Mouse (Mus musculus) midbrain, embryonic 13.5 days (tissue): ENCODE results near the gene Gm19426. TPM values are rescaled to one million over a fixed set of nuclear protein-coding genes. Genes with fewer than 3 reads are reported as not detected.

Experiments
- ATAC-seq: fragments of 200-750 bp; cut with Nextera tagmentation; 2 replicates; pipeline ENCODE4 v1.8.0; 2017; ENCODE audit warnings: mild to moderate bottlenecking, moderate TSS enrichment, moderate library complexity
- H3K27ac ChIP-seq: fragments of 300-500 bp; sonication (generic); 2 replicates; pipeline ENCODE4 v1.5.1; 2015; ENCODE audit warnings: inconsistent platforms, mild to moderate bottlenecking, moderate library complexity
- H3K27me3 ChIP-seq: fragments of 300-500 bp; sonication (generic); 2 replicates; pipeline ENCODE4 v1.6.1; 2015; ENCODE audit warnings: mild to moderate bottlenecking, inconsistent platforms
- H3K36me3 ChIP-seq: fragments of 300-500 bp; sonication (generic); 2 replicates; pipeline ENCODE4 v1.6.1; 2015; ENCODE audit warnings: mild to moderate bottlenecking, inconsistent platforms
- H3K4me1 ChIP-seq: fragments of 300-500 bp; sonication (generic); replicated peaks from 2 replicates; pipeline ENCODE4 v1.6.1; 2015; ENCODE audit warnings: inconsistent platforms
- H3K4me2 ChIP-seq: fragments of 300-500 bp; sonication (generic); replicated peaks from 2 replicates; pipeline ENCODE4 v1.6.1; 2015; ENCODE audit warnings: moderate library complexity, mild to moderate bottlenecking, inconsistent platforms
- H3K4me3 ChIP-seq: fragments of 300-500 bp; sonication (generic); replicated peaks from 2 replicates; pipeline ENCODE4 v1.5.1; 2015; ENCODE audit warnings: mild to moderate bottlenecking, inconsistent platforms
- H3K9ac ChIP-seq: fragments of 300-500 bp; sonication (generic); replicated peaks from 2 replicates; pipeline ENCODE4 v1.6.1; 2015; ENCODE audit warnings: mild to moderate bottlenecking, inconsistent platforms
- H3K9me3 ChIP-seq: fragments of 300-500 bp; sonication (generic); 2 replicates; pipeline ENCODE4 v1.6.1; 2016; ENCODE audit warnings: mild to moderate bottlenecking, inconsistent platforms
- WGBS: fragments of 180-500 bp; shearing (Covaris S2); methylation state at CpG from one replicate; pipeline ENCODE4 v1.1.7; 2015; 5-methylcytosine and 5-hydroxymethylcytosine counted together
- polyA plus RNA-seq: library from polyadenylated mRNA; unstranded; fragments of >200 nt; fragmentation: Nextera tagmentation; extraction: Ambion mirVana; gene quantifications from 2 replicates; pipeline ENCODE4 v1.2.1, GENCODE M21; 2015

Gm19426 gene
- polyA plus RNA-seq, 1 experiment from 2014 or later, result 8.1 TPM

DNA sequence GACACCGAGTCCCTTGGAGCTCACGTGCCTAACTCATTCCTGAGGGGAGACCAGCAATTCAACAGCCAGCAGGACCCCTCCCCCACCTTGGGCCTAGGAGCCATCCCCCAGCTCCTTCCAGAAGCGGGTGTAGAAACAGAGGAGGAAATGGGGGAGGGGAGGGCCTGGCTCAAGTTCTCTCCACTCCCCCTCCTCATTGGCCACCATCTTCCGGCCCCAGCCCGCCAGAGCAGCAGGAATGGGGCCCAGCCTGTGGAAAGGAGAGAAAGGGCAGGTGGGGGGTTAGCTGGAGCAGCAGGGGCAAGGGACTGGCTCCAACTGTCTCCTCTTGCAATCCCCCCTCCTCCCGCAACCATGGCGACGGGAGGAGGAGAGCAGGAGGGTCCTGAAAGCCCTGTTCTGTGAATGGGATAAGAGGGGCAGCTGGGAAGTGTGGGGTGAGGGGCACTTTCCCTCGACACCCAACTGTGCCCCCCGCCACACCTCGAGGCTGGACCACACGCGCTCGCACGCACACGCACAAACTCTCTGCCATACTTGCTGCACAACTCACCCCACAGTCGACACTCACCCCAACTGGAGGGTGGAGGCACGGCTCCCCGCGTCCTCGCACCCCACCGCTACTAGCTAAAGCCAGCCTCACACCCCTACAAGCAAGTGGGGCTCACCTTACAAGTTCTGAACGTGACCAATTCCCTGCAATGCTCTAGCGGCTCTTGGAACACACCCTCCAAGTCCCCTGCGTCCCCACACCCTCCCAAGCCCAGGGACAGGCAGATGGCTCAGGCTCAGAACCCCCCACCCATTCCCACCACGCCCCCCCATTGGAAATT lies 788 bp downstream of the Gm19426 start:
- Histone ChIP-seq H3K27me3 (no peaks in the 10 kb centered on the region), H3K27ac (peak overlapping the region; percentile 98), H3K9me3 (no peaks in the 10 kb centered on the region), H3K4me2 (peak overlapping the region; percentile 86), H3K36me3 (no peaks in the 10 kb centered on the region), H3K9ac (peak overlapping the region; percentile 99), H3K4me3 (peak overlapping the region; percentile 90), H3K4me1 (peaks cover 58% of the 10 kb centered on the region)
- WGBS, result under 1% methylated on average over 26 of the region's 26 CpGs
- ATAC-seq, result peak; percentile 87

- H3K9me3 ChIP-seq, result no peaks in the 10 kb centered on the region
- under 1% methylated on average over 5 of the region's 5 CpGs for WGBS
- H3K4me3 ChIP-seq, result peak overlapping the region; percentile 90
- H3K27me3 ChIP-seq, result no peaks in the 10 kb centered on the region
- peak overlapping the region; percentile 98 for H3K27ac ChIP-seq
- peak overlapping the region; percentile 86 for H3K4me2 ChIP-seq
- peak overlapping the region; percentile 99 for H3K9ac ChIP-seq
- peak; percentile 7 for ATAC-seq
- H3K4me1 ChIP-seq, result peaks cover 65% of the 10 kb centered on the region
- no peaks in the 10 kb centered on the region for H3K36me3 ChIP-seq
Measured at GRCm38 (mm10) chr2:84741841-84742450, 1.5 kb downstream of the Gm19426 start.

DNA sequence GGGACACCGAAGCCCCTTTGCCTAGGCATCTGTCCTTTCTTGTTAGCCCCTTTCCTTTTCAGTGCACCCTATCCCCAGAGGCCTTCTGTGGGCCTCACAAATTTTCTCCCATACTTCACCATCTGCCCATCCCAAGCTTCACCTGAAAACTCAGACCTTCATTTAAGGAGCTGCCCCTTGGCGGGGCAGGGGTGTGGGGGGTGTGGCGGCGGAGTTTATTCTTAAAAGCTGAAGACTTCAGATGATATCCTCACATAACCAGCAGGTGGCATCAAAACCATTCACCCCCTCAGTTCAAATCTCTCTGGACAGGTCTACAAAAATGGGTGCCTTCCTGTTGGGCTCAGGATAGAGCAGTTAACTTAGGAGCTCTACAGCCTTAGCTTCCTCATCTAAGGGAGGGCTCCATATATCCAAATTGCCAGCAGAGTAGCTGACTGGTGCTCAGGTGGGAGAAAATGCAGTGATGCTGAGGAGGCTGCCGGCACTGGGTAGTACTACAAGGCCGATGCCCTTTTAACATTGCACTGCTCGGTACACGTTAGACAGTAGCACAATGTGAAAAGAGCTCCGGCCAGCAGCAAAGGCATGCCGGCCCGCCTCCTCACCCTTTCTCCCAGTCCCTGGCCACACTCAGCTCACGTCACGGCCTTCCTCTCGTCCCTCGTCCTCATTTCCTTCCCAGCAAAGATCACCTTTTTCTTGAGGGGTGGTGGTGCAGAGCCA lies 2.7 kb downstream of the Gm19426 start:
- Histone ChIP-seq H3K36me3 (no peaks in the 10 kb centered on the region), H3K9me3 (no peaks in the 10 kb centered on the region), H3K9ac (peak overlapping the region; percentile 99; the same call in 1 of the 2 replicates), H3K4me1 (peaks cover 77% of the 10 kb centered on the region), H3K27me3 (no peaks in the 10 kb centered on the region), H3K4me2 (peak overlapping the region; percentile 86), H3K27ac (peak overlapping the region; percentile 98), H3K4me3 (peak overlapping the region; percentile 90)
- no peak for ATAC-seq
- WGBS, result 64% methylated on average over 15 of the region's 15 CpGs

DNA sequence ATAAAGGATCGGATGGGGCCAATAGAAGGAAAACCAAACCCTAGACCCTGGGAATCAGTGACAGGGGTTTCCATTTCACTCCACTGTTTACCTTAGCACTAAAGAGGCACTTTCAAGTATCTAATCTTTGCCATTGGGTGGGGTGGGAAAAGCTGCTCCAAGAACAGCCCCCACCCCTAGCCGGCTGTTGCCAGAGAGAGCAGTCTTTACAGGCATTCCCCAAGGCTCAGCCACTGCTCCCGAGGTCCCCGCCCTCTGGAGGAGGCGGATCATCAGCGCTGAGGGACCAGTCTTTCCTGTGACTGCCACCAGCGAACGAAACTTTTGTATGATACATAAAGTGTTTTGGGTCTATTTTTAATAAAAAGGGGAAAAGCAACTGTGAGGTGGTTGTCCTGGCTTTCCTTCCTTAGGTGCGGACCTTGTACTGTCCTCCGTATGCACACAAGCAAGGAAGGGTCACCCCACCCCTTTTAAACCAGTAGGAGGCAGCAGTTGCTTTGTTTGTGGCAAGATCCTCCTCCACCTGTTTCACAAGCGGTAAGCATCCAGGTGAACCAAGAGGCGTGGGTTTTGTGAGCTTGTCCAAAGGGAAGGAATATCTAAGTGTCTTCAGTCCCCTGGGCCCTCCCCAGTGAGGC lies 5.1 kb downstream of the Gm19426 start:
- Histone ChIP-seq H3K27ac (peak overlapping the region; percentile 72), H3K36me3 (no peaks in the 10 kb centered on the region), H3K27me3 (no peaks in the 10 kb centered on the region), H3K4me2 (peak overlapping the region; percentile 66), H3K4me1 (peaks cover 87% of the 10 kb centered on the region), H3K9me3 (no peaks in the 10 kb centered on the region), H3K4me3 (peak overlapping the region; percentile 11), H3K9ac (peak overlapping the region; percentile 44)
- 4% methylated on average over 12 of the region's 12 CpGs for WGBS
- no peak for ATAC-seq

DNA sequence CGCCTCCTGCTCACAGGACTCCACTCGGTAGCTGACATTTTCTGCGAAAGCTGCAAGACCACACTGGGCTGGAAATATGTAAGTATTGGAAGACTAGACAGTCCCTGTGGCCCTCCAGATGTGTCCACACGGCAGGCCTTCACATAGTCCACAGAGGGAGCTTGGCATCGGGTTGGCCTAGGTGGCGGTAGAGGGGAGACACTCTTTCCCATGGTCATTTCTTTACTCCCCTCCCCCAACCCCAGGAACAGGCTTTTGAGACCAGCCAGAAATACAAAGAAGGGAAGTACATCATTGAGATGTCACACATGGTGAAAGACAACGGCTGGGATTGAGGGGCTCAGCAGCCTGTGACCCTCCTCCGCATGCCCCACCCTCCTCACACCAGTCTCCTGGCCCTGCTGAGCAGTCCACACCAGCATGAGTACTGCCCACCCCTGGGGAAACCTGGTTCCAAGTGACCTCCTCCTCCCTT lies 6.0 kb downstream of the Gm19426 start:
- WGBS, result 3% methylated on average over 8 of the region's 8 CpGs
- peaks cover 89% of the 10 kb centered on the region for H3K4me1 ChIP-seq
- peak overlapping the region; percentile 70 for H3K4me3 ChIP-seq
- peak overlapping the region; percentile 66 for H3K4me2 ChIP-seq
- no peaks in the 10 kb centered on the region for H3K9me3 ChIP-seq
- no peak for ATAC-seq
- H3K27me3 ChIP-seq, result no peaks in the 10 kb centered on the region
- H3K27ac ChIP-seq, result peak overlapping the region; percentile 72
- H3K36me3 ChIP-seq, result no peaks in the 10 kb centered on the region
- H3K9ac ChIP-seq, result peak overlapping the region; percentile 90

DNA sequence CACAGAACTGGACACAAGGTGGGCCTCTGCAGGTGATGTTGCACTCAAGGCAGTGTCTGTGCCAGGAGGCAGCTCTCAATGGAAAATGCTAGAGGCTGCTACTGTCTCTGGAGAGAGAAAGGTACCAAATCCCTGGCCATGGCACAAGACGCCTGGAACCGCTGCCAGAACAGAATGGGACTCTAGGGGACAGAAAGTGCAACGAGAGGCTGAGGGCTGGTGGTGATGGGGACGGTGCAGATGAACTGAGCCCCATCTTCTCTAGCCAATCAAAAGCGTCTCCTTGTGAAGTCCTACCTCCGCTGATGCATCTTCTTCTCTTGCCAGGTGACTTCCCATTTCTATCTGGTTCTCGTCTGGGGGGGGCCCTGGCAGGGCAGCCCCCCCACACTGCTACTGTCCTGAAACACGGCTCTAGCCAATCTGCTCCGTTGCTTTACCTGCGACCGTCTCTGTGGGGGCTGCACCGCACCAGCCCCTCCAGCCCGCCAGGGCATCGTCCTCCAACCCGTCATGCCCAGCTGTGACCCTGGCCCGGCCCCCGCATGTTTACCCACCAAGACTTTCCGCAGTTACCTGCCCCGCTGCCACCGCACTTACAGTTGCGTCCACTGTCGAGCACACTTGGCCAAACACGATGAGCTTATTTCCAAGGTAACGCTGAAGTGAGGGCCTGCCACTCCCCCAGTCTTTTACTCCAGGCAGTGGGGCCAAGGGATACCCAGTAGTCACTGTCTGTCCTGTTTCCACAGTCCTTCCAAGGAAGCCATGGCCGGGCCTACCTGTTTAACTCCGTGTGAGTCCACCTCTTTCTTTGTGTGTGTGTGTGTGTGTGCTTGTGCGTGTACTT lies 6.9 kb downstream of the Gm19426 start:
- ATAC-seq, result no peak
- Histone ChIP-seq H3K4me2 (peak overlapping the region; percentile 66), H3K27ac (peak overlapping the region; percentile 90), H3K4me3 (peak overlapping the region; percentile 70), H3K9ac (peak overlapping the region; percentile 90), H3K4me1 (peaks cover 80% of the 10 kb centered on the region), H3K9me3 (no peaks in the 10 kb centered on the region), H3K27me3 (no peaks in the 10 kb centered on the region), H3K36me3 (no peaks in the 10 kb centered on the region)
- 3% methylated on average over 27 of the region's 27 CpGs for WGBS

DNA sequence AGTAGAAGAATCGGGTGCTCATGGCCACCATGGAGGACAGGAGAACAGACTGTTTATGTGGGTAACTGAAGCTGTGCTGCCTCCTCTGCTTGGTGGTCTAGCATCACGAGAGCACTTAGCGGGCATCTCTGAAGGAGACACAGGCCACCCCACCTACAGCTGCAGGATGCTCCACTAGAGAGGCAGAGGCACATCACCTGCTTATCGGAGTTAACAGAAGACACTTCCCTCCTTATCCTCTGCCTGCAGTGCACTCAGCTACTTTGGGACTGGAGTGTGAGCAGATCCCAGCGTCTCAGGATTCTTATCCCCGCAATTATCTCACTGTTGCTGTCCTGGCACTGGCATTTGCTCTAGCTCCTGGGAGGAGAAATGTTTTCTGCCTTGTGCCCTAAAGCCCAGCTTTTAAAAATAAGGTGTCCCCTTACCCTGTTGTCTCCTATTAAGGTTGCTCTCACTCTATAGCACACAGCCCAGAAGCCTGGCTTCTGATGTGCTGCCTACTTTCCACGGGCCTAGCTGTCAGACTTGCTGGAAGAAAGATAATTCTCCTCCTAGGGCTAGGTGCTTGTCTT lies 8.0 kb downstream of the Gm19426 start:
- peak overlapping the region; percentile 66 for H3K4me2 ChIP-seq
- H3K4me1 ChIP-seq, result peaks cover 69% of the 10 kb centered on the region
- ATAC-seq, result no peak
- no peaks in the 10 kb centered on the region for H3K36me3 ChIP-seq
- 23% methylated on average over 7 of the region's 7 CpGs for WGBS
- H3K27ac ChIP-seq, result peak overlapping the region; percentile 90
- peak overlapping the region; percentile 70 for H3K4me3 ChIP-seq
- peak overlapping the region; percentile 90 for H3K9ac ChIP-seq
- H3K9me3 ChIP-seq, result no peaks in the 10 kb centered on the region
- no peaks in the 10 kb centered on the region for H3K27me3 ChIP-seq

DNA sequence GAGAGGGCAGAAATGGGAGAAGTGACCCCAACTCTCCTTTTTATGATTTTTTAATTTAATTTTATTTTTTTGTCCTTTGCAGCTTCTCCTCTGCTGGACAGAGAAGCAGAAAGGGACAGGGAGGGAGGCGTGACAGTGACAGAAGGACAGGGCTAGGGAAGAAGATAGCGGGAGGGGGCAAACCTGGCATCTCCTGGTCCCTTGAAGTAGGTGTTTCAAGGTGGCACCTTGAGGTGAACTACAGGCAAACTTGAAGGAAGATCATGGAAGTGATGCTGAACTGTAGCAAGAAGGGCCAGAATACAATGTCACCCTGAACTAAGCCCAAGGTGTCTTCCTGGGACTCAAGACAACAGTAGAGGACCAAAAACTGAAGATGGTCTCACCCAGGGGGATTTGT lies 8.5 kb downstream of the Gm19426 start:
- Histone ChIP-seq H3K27ac (peak overlapping the region; percentile 90), H3K4me1 (peaks cover 63% of the 10 kb centered on the region), H3K9me3 (no peaks in the 10 kb centered on the region), H3K4me3 (peak overlapping the region; percentile 70), H3K36me3 (no peaks in the 10 kb centered on the region), H3K9ac (peak overlapping the region; percentile 90), H3K4me2 (peak overlapping the region; percentile 66), H3K27me3 (no peaks in the 10 kb centered on the region)
- 0% methylated on average over 2 of the region's 2 CpGs for WGBS
- no peak for ATAC-seq

GRCm38 (mm10) chr2:84734351-84734864 lies 9.0 kb downstream of the Gm19426 start:
- peaks cover 58% of the 10 kb centered on the region for H3K4me1 ChIP-seq
- H3K27me3 ChIP-seq, result no peaks in the 10 kb centered on the region
- peak overlapping the region; percentile 90 for H3K27ac ChIP-seq
- H3K4me2 ChIP-seq, result peak overlapping the region; percentile 66
- H3K9me3 ChIP-seq, result no peaks in the 10 kb centered on the region
- ATAC-seq, result peak; percentile 58
- H3K36me3 ChIP-seq, result no peaks in the 10 kb centered on the region
- H3K4me3 ChIP-seq, result peak overlapping the region; percentile 70
- H3K9ac ChIP-seq, result peak overlapping the region; percentile 90
- under 1% methylated on average over 11 of the region's 11 CpGs for WGBS

GRCm38 (mm10) chr2:84733579-84734300 lies 9.7 kb downstream of the Gm19426 start, which contains the start of gene Ypel4:
Gene Ypel4, plus strand, starts transcription at chr2:84734058.
- H3K27ac ChIP-seq, result peak within 1 kb of the TSS; percentile 90
- no peaks in the 10 kb centered on the region for H3K27me3 ChIP-seq
- peaks cover 52% of the 10 kb centered on the region for H3K4me1 ChIP-seq
- ATAC-seq, result peak; percentile 78
- no peaks in the 10 kb centered on the region for H3K36me3 ChIP-seq
- peak within 1 kb of the TSS; percentile 70 for H3K4me3 ChIP-seq
- H3K4me2 ChIP-seq, result peak within 1 kb of the TSS; percentile 66
- H3K9ac ChIP-seq, result peak within 1 kb of the TSS; percentile 90
- H3K9me3 ChIP-seq, result no peaks in the 10 kb centered on the region
- 2% methylated on average over 8 of the region's 8 CpGs for WGBS
